Mouse (Mus musculus) layer of hippocampus, postnatal 10 days (tissue): Measurements from ENCODE around the gene Ick. TPM values are rescaled to one million over a fixed set of nuclear protein-coding genes. Genes with fewer than 3 reads are reported as not detected.
"Not testable (repeated sequence)": the region's sequence is repeated elsewhere in the genome, so short reads cannot be mapped to it uniquely, and the experiment has no call there.

Experiments
- DNase-seq, 2 experiments: peaks; one replicate each; pipeline ENCODE4 v3.0.0; 2021; ENCODE audit warnings: low spot score in 2 of 2
- long read RNA-seq: library from polyadenylated mRNA; stranded (forward); transcript quantifications from one replicate; pipeline ENCODE4 v2.0.0, GENCODE M21; 2023
- total RNA-seq, 2 experiments: library from RNA; stranded (reverse); gene quantifications; 2 replicates each; pipeline ENCODE4 v1.2.3; 2021

The Ick gene
- 10 to 100 TPM; 29.7 to 35.4 TPM for total RNA-seq
- long read RNA-seq, full-length matches to known transcripts = 7 of 28 reads
- long read RNA-seq, partial matches to known transcripts = 6 of 28 reads
- long read RNA-seq, other reads (novel, unspliced or antisense) = 15 of 28 reads

GRCm38 (mm10) chr9:78108796-78109239 lies at the start of gene Ick, which contains the start of gene Fbxo9:
Gene Ick (plus strand): TSS chr9:78109192.
Gene Fbxo9 (minus strand): TSS chr9:78109065.
- peak; percentile 83 to 85 for DNase-seq

DNA sequence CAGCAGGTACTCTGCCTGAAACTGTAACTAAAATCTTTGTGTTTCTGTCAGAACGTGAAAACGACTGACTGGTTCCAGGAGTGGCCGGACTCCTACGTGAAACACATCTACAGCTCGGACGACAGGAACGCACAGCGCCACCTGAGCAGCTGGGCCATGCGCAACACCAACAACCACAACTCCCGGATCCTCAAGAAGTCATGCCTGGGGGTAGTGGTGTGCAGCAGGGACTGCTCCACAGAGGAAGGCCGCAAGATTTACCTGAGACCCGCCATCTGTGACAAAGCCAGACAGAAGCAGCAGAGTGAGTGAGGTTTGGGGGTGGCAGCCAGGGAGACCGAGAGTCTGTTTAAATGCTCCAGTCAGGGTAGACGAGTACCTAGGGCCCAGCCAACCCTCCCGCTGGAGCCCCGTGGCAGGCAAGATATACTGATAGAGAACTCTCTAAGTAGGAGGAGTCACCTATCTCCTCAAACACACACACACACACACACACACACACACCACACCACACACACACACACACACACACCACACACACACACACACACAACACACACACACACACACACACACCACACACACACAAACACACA lies 49.4 kb upstream of the Ick start:
- DNase-seq = no peak

GRCm38 (mm10) chr9:78062392-78062791 lies 46.6 kb upstream of the Ick start:
- DNase-seq = no peak

- no peak for DNase-seq
These were observed 44.9 kb upstream of the Ick start for GRCm38 (mm10) chr9:78064121-78064520.

DNA sequence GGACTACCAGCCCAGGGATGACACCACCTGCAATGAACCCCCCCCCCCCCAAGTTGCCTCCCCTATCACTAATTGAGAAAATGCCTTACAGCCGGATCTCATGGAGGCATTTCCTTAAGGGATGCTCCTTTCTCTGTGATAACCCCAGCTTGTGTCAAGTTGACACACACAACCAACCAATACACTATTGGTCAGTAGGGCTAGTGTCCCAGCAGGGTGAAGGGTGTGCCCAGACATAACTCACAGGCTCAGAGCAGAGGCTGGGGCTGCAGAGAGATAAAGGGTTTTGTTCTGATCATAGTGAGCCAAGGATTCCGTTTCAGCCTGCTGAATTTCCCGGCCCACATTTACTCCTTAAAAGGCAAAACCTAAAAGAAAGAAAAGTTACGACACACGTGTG lies 38.5 kb upstream of the Ick start:
- no peak for DNase-seq

DNA sequence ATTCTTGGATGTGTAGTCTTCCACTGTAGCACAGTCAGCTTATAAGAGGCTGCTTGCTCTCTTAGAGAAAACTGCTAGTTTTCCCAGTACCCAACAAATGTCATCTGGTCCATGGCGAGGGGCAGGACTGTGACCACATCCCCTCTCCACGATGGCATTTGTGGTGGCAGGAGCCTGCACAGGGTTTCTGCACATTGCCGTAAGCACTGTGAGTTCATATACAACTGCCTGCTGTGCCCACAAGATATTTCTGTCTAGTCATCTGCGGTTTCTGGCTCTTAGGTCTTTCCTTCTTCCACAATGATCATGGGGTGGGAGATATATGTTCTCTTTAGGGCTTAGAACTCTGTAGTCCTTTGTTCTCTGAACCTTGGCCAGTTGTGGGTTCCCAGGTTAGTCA lies 37.4 kb upstream of the Ick start:
- no peak for DNase-seq

- DNase-seq = not testable (repeated sequence)
These were observed 35.7 kb upstream of the Ick start for GRCm38 (mm10) chr9:78073291-78073690.

- DNase-seq = no peak
These were observed 35.2 kb upstream of the Ick start for GRCm38 (mm10) chr9:78073713-78074340.

DNA sequence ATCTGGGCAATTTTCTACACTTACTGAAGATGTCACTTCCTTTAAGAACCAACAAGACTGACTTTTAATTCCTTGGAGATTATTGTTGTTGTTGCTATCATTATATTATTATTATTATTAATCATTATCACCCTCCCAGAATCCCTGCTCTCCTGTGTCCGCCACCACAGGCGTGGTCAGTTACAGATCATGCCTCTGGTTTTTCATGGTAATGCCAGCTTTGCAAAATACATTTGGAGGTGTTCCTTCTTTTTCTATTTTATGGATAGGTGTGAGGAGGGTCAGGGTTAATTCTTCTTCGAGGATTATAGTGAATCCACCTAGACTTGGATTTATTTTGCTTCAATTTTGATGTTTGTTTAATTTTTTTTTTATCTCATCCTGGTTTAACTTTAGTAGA lies 33.7 kb upstream of the Ick start:
- DNase-seq = no peak

DNA sequence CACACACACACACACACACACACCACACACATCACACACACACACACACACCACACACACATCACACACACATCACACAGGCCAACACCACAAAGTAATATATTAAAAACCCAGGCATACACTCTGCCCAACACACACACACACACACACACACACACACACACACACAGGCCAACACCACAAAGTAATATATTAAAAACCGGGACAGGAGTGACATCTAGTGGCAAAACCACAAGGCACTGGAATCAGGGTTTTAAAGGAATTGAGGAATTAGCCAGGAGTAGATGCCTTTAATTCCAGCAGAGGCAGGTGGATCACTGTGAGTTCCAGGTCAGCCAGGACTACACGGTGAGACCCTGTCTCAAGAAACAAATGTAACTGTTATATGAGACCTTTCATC lies 30.8 kb upstream of the Ick start:
- DNase-seq = peak in 1 of 2 experiments; percentile 23

DNA sequence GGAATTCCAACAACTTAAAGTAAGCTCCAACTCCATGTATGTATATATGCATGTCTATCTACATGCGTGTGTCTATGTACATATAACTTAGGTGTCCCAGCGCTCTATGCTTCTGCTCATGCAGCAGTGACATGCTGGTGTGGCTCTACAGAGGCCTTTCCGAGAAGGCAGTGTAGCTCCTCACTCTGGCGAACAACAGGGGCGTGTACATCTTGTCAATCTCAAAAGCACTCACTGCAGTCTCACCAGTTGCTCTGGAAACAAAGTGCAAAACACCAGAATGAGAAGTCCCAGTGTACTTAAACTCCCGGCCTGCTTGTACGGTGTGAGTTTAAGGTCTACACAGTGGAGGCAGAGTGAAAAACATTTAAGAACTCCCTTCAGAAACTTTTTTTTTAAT lies 27.2 kb upstream of the Ick start:
- DNase-seq = no peak

DNA sequence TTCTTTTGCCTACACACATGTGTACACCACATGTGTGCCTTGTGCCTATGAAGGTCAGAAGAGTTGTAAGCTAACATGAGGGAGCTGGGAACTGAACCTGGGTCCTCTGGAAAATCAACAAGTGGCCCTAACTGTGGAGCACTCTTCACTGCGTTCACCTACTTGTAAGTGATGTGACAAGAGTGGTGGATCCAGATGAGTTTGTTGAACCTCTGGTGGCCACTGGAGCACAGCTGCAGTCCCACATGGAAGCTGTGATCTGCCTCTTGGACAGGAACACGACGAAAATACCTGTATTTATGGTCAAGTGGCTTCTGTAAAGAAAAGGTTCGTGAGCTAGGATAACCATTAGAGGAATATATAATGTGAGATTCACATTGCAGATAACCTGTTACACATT lies 24.7 kb upstream of the Ick start:
- DNase-seq = no peak

DNA sequence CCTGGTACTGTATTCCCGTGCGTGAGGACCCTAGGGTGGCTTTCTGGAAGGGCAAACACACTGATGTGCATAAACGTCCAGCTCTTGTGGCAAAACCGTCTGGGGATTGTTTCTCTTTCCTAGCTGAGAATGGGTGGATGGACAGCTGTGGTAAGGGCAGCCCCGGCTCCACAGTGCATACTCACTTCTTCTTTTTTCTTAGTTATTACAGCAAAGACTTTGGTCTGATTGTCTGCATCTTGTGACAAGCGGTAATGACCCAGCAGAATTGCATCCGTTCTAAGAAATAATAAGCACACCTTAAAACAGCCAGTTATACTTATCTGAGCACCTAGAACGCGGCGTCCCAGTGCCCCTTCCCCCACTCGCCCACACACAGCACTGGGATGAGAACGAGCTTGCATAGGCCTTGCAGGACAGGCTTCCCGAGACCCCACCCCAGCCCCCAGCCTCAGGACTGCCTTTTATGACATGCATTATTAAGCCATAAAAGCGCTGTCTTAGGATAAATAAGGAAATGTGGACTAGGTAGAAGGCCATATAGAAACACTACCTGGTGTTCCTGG lies 23.2 kb upstream of the Ick start:
- DNase-seq = no peak

DNA sequence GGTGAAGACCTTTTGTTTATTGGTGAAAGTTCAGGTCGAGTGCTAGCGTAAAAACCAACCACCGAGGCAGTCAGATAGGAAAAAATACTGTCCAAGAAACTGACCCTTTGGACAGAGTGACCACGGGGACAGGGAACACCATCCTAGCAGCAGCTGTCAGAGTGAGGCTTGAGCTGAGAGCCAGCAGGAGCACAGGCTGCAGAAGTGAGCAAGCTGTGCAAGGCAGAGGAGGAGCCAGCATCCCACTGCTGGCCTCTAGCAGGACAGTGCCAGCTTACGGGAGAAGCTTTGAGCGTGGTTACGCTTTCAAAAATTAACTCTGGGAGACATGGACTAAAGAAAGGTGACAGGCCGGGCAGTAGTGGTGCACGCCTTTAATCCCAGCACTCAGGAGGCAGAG lies 21.2 kb upstream of the Ick start:
- no peak for DNase-seq

- DNase-seq = no peak
These were observed 20.5 kb upstream of the Ick start for GRCm38 (mm10) chr9:78088521-78088920.

DNA sequence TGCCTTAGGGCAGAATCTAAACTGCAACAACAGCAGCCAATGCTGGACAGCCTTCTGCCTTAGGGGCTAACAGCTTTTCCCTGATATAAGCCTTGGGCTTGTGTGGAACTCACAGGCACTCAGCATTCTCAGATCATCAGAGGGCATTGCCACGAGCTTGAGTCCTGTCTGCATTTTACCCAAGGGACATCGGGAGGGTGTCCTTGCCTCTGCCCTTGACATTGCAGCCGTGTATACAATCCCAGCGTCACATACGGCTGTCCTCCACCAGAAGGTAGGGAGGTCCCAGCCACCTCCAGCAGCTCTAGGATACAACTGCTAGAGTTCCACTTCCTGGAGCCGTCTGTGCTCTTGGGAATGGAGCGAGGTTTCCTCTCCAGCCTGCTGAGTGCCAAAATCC lies 20.0 kb upstream of the Ick start:
- no peak for DNase-seq

- no peak for DNase-seq
These were observed 19.1 kb upstream of the Ick start for GRCm38 (mm10) chr9:78089906-78090305.

- DNase-seq = no peak
These were observed 18.4 kb upstream of the Ick start for GRCm38 (mm10) chr9:78090596-78090995.

- DNase-seq = no peak
These were observed 13.3 kb upstream of the Ick start for GRCm38 (mm10) chr9:78095686-78096085.

- DNase-seq = no peak
These were observed 12.6 kb upstream of the Ick start for GRCm38 (mm10) chr9:78096376-78096775.

DNA sequence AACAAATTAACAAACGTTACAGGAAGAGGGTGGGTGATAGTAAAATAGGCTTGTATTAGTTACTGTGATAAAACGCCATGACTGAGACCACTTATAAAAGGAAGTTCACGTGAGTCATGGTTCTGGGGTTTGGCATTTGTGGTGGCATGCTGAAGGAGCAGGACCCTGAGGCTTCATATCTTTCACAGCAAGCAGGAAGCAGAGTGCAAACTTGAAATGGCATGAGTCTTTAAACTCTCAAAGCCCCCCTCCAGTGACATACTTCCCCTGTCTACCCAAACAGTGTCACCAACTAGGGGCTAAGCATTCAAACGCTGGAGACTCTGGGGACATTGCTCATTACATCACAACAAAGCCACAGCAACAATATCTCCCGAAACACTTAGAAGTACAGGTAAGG lies 8.0 kb upstream of the Ick start:
- DNase-seq = no peak

DNA sequence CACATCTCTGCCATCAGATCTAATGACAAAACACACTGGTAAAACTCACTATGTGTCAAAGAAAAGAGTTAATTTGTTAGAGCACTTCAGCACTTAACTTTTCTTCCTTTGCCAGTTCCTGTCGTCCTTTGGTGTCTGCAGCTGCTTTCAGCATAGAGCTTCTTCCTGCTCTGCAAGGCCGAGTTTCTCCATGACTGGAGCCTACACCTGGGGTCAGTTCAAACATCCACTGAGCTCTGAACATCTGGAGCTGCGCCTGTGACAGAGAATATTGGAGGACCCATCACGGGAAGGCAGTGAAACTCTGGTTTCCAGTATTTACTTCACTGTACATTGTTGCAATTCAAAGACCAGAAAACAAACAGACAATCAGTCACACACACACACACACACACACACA lies 7.6 kb upstream of the Ick start:
- no peak for DNase-seq
